In genomic region chr2:25701001-25701400, GRCm38 (mm10) we compare ENCODE assay signal across 50 mouse cellular contexts. TPM values are rescaled to one million over a fixed set of nuclear protein-coding genes. Genes with fewer than 3 reads are reported as not detected.
"Had no signal": no experiment of that assay in that cellular context is flagged by ENCODE, and none has a peak within 500 bp of the region (broad histone marks: within the 10 kb centered on the region; RNA-seq: fewer than 3 reads in every experiment).

No protein-coding gene starts in this region.

- H3K9ac ChIP-seq: heart, embryonic 12.5 days; heart, embryonic 13.5 days; heart, embryonic 15.5 days; hindbrain, embryonic 12.5 days; hindbrain, embryonic 13.5 days; hindbrain, embryonic 14.5 days; hindbrain, embryonic 15.5 days; intestine, embryonic 15.5 days; kidney, embryonic 15.5 days had no signal

- H3K4me1 ChIP-seq: heart, embryonic 12.5 days; heart, embryonic 15.5 days; hindbrain, embryonic 10.5 days; hindbrain, embryonic 12.5 days; hindbrain, embryonic 13.5 days; hindbrain, embryonic 15.5 days; intestine, embryonic 15.5 days had no signal

- DNase-seq: heart, postnatal 36 days; kidney, adult 11 months; kidney, adult 18-20 months; kidney, adult 2 months; kidney, adult 8-10 months; kidney, adult 9 months; kidney, postnatal 10 days; kidney, postnatal 14 days; kidney, postnatal 25 days; kidney, postnatal 36 days; kidney, postnatal 4 days; layer of hippocampus, adult 9-11 months; layer of hippocampus, postnatal 36 days had no signal

- H3K9me3 ChIP-seq: heart, embryonic 12.5 days; heart, embryonic 13.5 days; heart, embryonic 15.5 days; hindbrain, embryonic 10.5 days; hindbrain, embryonic 12.5 days; hindbrain, embryonic 13.5 days; hindbrain, embryonic 15.5 days; intestine, embryonic 15.5 days; kidney, embryonic 15.5 days had no signal

- H3K36me3 ChIP-seq: heart, embryonic 12.5 days; heart, embryonic 13.5 days; heart, embryonic 15.5 days; hindbrain, embryonic 10.5 days; hindbrain, embryonic 12.5 days; hindbrain, embryonic 13.5 days; hindbrain, embryonic 15.5 days; intestine, embryonic 15.5 days; kidney, embryonic 15.5 days had no signal

- H3K4me2 ChIP-seq: heart, embryonic 12.5 days; heart, embryonic 13.5 days; heart, embryonic 15.5 days; hindbrain, embryonic 12.5 days; hindbrain, embryonic 13.5 days; hindbrain, embryonic 14.5 days; hindbrain, embryonic 15.5 days; intestine, embryonic 15.5 days; kidney, embryonic 15.5 days had no signal

- H3K4me3 ChIP-seq: heart, embryonic 12.5 days; heart, embryonic 13.5 days; heart, embryonic 15.5 days; hindbrain, embryonic 10.5 days; hindbrain, embryonic 12.5 days; hindbrain, embryonic 13.5 days; hindbrain, embryonic 15.5 days; intestine, embryonic 15.5 days; kidney, embryonic 15.5 days; layer of hippocampus, adult 2 months; left cerebral cortex, adult 2 months had no signal

- H3K27ac ChIP-seq: heart, embryonic 13.5 days; heart, embryonic 15.5 days; hindbrain, embryonic 10.5 days; hindbrain, embryonic 12.5 days; hindbrain, embryonic 13.5 days; hindbrain, embryonic 14.5 days; hindbrain, embryonic 15.5 days; hindbrain, postnatal 0 days; intestine, embryonic 15.5 days; kidney, embryonic 15.5 days; kidney, postnatal 0 days; layer of hippocampus, adult 2 months; left cerebral cortex, adult 2 months had no signal

- H3K27me3 ChIP-seq: heart, embryonic 12.5 days; heart, embryonic 13.5 days; heart, embryonic 15.5 days; hindbrain, embryonic 12.5 days; hindbrain, embryonic 13.5 days; hindbrain, embryonic 15.5 days; intestine, embryonic 15.5 days; kidney, embryonic 15.5 days had no signal

- ATAC-seq: hindbrain, embryonic 16.5 days; hindbrain, postnatal 0 days; inflammation-experienced regulatory T-cells, adult 6 months; intestine, embryonic 15.5 days; intestine, embryonic 16.5 days; intestine, postnatal 0 days had no signal

RNA-seq across cellular contexts. Expression of gene Obp2a, which starts 1.2 kb away (rescaled TPM):
- total RNA-seq: heart, postnatal 10 days; heart, postnatal 14 days; heart, postnatal 25 days; heart, postnatal 36 days; hematopoietic stem cell, adult 5-6 weeks; hindbrain, postnatal 0 days; layer of hippocampus, adult 18-20 months; layer of hippocampus, adult 2 months; layer of hippocampus, adult 8-10 months; layer of hippocampus, postnatal 10 days; layer of hippocampus, postnatal 14 days; layer of hippocampus, postnatal 25 days; layer of hippocampus, postnatal 36 days; left cerebral cortex, adult 18-20 months; left cerebral cortex, adult 2 months; left cerebral cortex, adult 8-10 months had no signal
- polyA plus RNA-seq: heart, embryonic 12.5 days; heart, embryonic 13.5 days; heart, embryonic 14.5 days; heart, embryonic 15.5 days; heart, embryonic 16.5 days; heart, postnatal 0 days; hindbrain, embryonic 10.5 days; hindbrain, embryonic 11.5 days; hindbrain, embryonic 12.5 days; hindbrain, embryonic 13.5 days; hindbrain, embryonic 14.5 days; hindbrain, embryonic 15.5 days; hindbrain, embryonic 16.5 days; hindbrain, postnatal 0 days; inflammation-experienced regulatory T-cells, adult 6 months; intestine, embryonic 14.5 days; intestine, embryonic 15.5 days; intestine, embryonic 16.5 days; intestine, postnatal 0 days; kidney, adult 2 months; kidney, embryonic 14.5 days; kidney, embryonic 15.5 days; kidney, embryonic 16.5 days; large intestine, adult 2 months had no signal

RNA-seq across cellular contexts. Expression of gene Lcn10, which starts 18.5 kb away (rescaled TPM):
- total RNA-seq: heart, postnatal 10 days; heart, postnatal 14 days; heart, postnatal 25 days; heart, postnatal 36 days; hematopoietic stem cell, adult 5-6 weeks; hindbrain, postnatal 0 days; layer of hippocampus, adult 18-20 months; layer of hippocampus, adult 2 months; layer of hippocampus, adult 8-10 months; layer of hippocampus, postnatal 10 days; layer of hippocampus, postnatal 14 days; layer of hippocampus, postnatal 25 days; layer of hippocampus, postnatal 36 days; left cerebral cortex, adult 18-20 months; left cerebral cortex, adult 2 months; left cerebral cortex, adult 8-10 months had no signal
- polyA plus RNA-seq: heart, embryonic 12.5 days; heart, embryonic 13.5 days; heart, embryonic 14.5 days; heart, embryonic 15.5 days; heart, embryonic 16.5 days; heart, postnatal 0 days; hindbrain, embryonic 10.5 days; hindbrain, embryonic 12.5 days; hindbrain, embryonic 13.5 days; hindbrain, embryonic 14.5 days; hindbrain, embryonic 15.5 days; hindbrain, embryonic 16.5 days; hindbrain, postnatal 0 days; intestine, embryonic 14.5 days; intestine, embryonic 15.5 days; intestine, embryonic 16.5 days; intestine, postnatal 0 days; kidney, adult 2 months; kidney, embryonic 14.5 days; kidney, embryonic 15.5 days; kidney, embryonic 16.5 days; kidney, postnatal 0 days; large intestine, adult 2 months had no signal

RNA-seq across cellular contexts. Expression of gene Lcn6, which starts 24.4 kb away (rescaled TPM):
- total RNA-seq: heart, postnatal 10 days; heart, postnatal 14 days; heart, postnatal 25 days; heart, postnatal 36 days; hematopoietic stem cell, adult 5-6 weeks; hindbrain, postnatal 0 days; layer of hippocampus, adult 18-20 months; layer of hippocampus, adult 2 months; layer of hippocampus, adult 8-10 months; layer of hippocampus, postnatal 10 days; layer of hippocampus, postnatal 14 days; layer of hippocampus, postnatal 25 days; layer of hippocampus, postnatal 36 days; left cerebral cortex, adult 18-20 months; left cerebral cortex, adult 2 months; left cerebral cortex, adult 8-10 months had no signal
- polyA plus RNA-seq: heart, embryonic 12.5 days; heart, embryonic 13.5 days; heart, embryonic 14.5 days; heart, embryonic 15.5 days; heart, embryonic 16.5 days; heart, postnatal 0 days; hindbrain, embryonic 10.5 days; hindbrain, embryonic 11.5 days; hindbrain, embryonic 12.5 days; hindbrain, embryonic 13.5 days; hindbrain, embryonic 14.5 days; hindbrain, embryonic 15.5 days; hindbrain, embryonic 16.5 days; hindbrain, postnatal 0 days; inflammation-experienced regulatory T-cells, adult 6 months; intestine, embryonic 14.5 days; intestine, embryonic 15.5 days; intestine, embryonic 16.5 days; intestine, postnatal 0 days; kidney, adult 2 months; kidney, embryonic 14.5 days; kidney, embryonic 15.5 days; kidney, embryonic 16.5 days; kidney, postnatal 0 days; large intestine, adult 2 months had no signal

RNA-seq across cellular contexts. Expression of gene Obp2b, which starts 35.8 kb away (rescaled TPM):
- total RNA-seq: heart, postnatal 10 days; heart, postnatal 14 days; heart, postnatal 25 days; heart, postnatal 36 days; hematopoietic stem cell, adult 5-6 weeks; hindbrain, postnatal 0 days; layer of hippocampus, adult 18-20 months; layer of hippocampus, postnatal 10 days; layer of hippocampus, postnatal 14 days; layer of hippocampus, postnatal 25 days; left cerebral cortex, adult 18-20 months had no signal
- polyA plus RNA-seq: heart, embryonic 12.5 days; heart, embryonic 13.5 days; heart, embryonic 14.5 days; heart, embryonic 15.5 days; heart, embryonic 16.5 days; heart, postnatal 0 days; hindbrain, embryonic 10.5 days; hindbrain, embryonic 11.5 days; hindbrain, embryonic 12.5 days; hindbrain, embryonic 13.5 days; hindbrain, embryonic 14.5 days; hindbrain, embryonic 15.5 days; hindbrain, embryonic 16.5 days; hindbrain, postnatal 0 days; inflammation-experienced regulatory T-cells, adult 6 months; intestine, embryonic 14.5 days; intestine, embryonic 15.5 days; intestine, embryonic 16.5 days; intestine, postnatal 0 days; kidney, adult 2 months; kidney, embryonic 14.5 days; kidney, embryonic 15.5 days; kidney, embryonic 16.5 days; kidney, postnatal 0 days; large intestine, adult 2 months had no signal
